Mouse (Mus musculus) spleen, adult 2 months (tissue): ENCODE measurements at regions not wholly inside any gene's neighbourhood (a gene's known extent, or its start where the extent isn't known, plus 50 kb on each side); places are given as distances from the start of the nearest gene placed in this dataset.

Source experiments
- CTCF ChIP-seq: fragments of 200-500 bp; IDR thresholded peaks from 2 replicates; pipeline ENCODE4 v1.5.1; 2011; ENCODE audit warnings: mild to moderate bottlenecking, inconsistent platforms; ENCODE audit not compliant: insufficient read depth, insufficient read length, insufficient replicate concordance; ENCODE audit errors: extremely low read depth
- POLR2A ChIP-seq: fragments of 200-500 bp; IDR thresholded peaks from 2 replicates; pipeline ENCODE4 v1.6.1; 2011; ENCODE audit warnings: low read depth, low read length, inconsistent platforms

- TF ChIP-seq POLR2A (no peak), CTCF (no peak)
Observed at GRCm38 (mm10) chr3:58162238-58162637, 252.3 kb upstream of the Tsc22d2 start.
